Mouse (Mus musculus): ENCODE measurements around the gene Igsf11.

DNA sequence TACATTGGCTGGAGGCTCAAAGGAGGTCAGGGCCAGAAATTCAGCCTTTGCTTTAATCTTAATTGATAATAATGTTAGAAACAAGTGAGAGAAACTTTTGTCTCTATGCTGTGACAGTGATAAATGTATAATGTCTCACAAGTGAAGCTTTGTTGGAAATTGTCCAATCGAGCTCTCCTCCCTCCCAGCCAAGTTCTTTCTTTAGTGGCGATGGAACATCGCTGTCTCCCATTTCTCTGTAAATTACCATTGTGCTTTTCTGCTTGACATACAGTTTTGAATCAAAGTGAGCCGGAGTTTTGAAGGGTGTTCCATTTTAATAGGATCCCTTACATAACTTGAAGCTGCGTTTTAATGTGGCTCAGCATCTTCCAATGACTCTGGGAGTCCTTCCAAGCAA, 56.0 kb downstream of the Igsf11 start:
- no peak for TF ChIP-seq CTCF (IDR thresholded peaks at IDR 0.05 in 2 of 3, conservative IDR thresholded peaks at IDR 0.05 in 1 of 3; ENCODE audit: control insufficient read depth in 1 of 3, insufficient read depth in 1 of 3, low read depth in 2 of 3, low read length in 3 of 3, poor library complexity in 1 of 3, severe bottlenecking in 1 of 3)
- no peak for TF ChIP-seq MAX (IDR thresholded peaks at IDR 0.05; ENCODE audit: low read length)
- no peak for TF ChIP-seq UBTF (IDR thresholded peaks at IDR 0.05; ENCODE audit: borderline replicate concordance, insufficient read depth, low read depth, low read length)
- TF ChIP-seq E2F4 (IDR thresholded peaks at IDR 0.05; ENCODE audit: borderline replicate concordance, low read depth, low read length) = no peak
- TF ChIP-seq POLR2A (IDR thresholded peaks at IDR 0.05; ENCODE audit: control insufficient read depth in 1 of 2, insufficient read depth in 1 of 2, low read depth in 1 of 2, low read length in 2 of 2, poor library complexity in 1 of 2) = no peak
- no peak for TF ChIP-seq ZC3H11A (IDR thresholded peaks at IDR 0.05; ENCODE audit: low read depth, low read length)
- no peak for TF ChIP-seq JUND (IDR thresholded peaks at IDR 0.05; ENCODE audit: low read depth, low read length)
- no peak for TF ChIP-seq MAZ (IDR thresholded peaks at IDR 0.05; ENCODE audit: low read depth, low read length)
- TF ChIP-seq ZMIZ1 (IDR thresholded peaks at IDR 0.05; ENCODE audit: low read depth, low read length) = no peak
- no peak for TF ChIP-seq MYC (IDR thresholded peaks at IDR 0.05; ENCODE audit: low read depth, low read length)
- no peak for TF ChIP-seq TBP (IDR thresholded peaks at IDR 0.05; ENCODE audit: low read depth, low read length)
- no peak for TF ChIP-seq RCOR1 (IDR thresholded peaks at IDR 0.05; ENCODE audit: low read depth, low read length)
